Mouse (Mus musculus): ENCODE measurements around the gene Rnf181. TPM values are rescaled to one million over a fixed set of nuclear protein-coding genes. Genes with fewer than 3 reads are reported as not detected.

The Rnf181 gene
- polyA plus RNA-seq, 1 experiment from 2014 or later = 106 TPM

GRCm38 (mm10) chr6:72370091-72370490 lies 3.3 kb upstream of the Rnf181 start:
- ATAC-seq (ENCODE audit: low FRiP score) (no peak), DNase-seq (ENCODE audit: low spot score) (no peak)
- Histone ChIP-seq H3K4me1 (replicated peaks; ENCODE audit: control insufficient read depth, insufficient read depth, low read length) (no peaks in the 10 kb centered on the region), H3K9ac (ENCODE audit: low read depth, low read length) (no peak overlapping the region), H3K27me3 (ENCODE audit: control insufficient read depth, insufficient read depth, low read length) (no peaks in the 10 kb centered on the region), H3K4me3 (ENCODE audit: low read depth, low read length) (no peak overlapping the region), H3K9me3 (ENCODE audit: control insufficient read depth, low read length) (no peaks in the 10 kb centered on the region), H3K36me3 (ENCODE audit: control insufficient read depth, insufficient read depth, low read length) (no peaks in the 10 kb centered on the region), H3K27ac (ENCODE audit: low read depth, low read length) (no peak overlapping the region), H3K4me2 (replicated peaks; ENCODE audit: low read depth, low read length) (no peak overlapping the region)
- 85% methylated on average over 12 of the region's 12 CpGs for WGBS

- no peak for DNase-seq (ENCODE audit: low spot score)
- no peak overlapping the region for H3K27ac ChIP-seq (ENCODE audit: low read depth, low read length)
- 79% methylated on average over 4 of the region's 4 CpGs for WGBS
- no peak overlapping the region for H3K4me2 ChIP-seq (replicated peaks; ENCODE audit: low read depth, low read length)
- H3K27me3 ChIP-seq (ENCODE audit: control insufficient read depth, insufficient read depth, low read length) = no peaks in the 10 kb centered on the region
- H3K9me3 ChIP-seq (ENCODE audit: control insufficient read depth, low read length) = no peaks in the 10 kb centered on the region
- no peak overlapping the region for H3K9ac ChIP-seq (ENCODE audit: low read depth, low read length)
- H3K4me1 ChIP-seq (replicated peaks; ENCODE audit: control insufficient read depth, insufficient read depth, low read length) = no peaks in the 10 kb centered on the region
- H3K36me3 ChIP-seq (ENCODE audit: control insufficient read depth, insufficient read depth, low read length) = no peaks in the 10 kb centered on the region
- no peak for ATAC-seq (ENCODE audit: low FRiP score)
- H3K4me3 ChIP-seq (ENCODE audit: low read depth, low read length) = no peak overlapping the region
Observed at GRCm38 (mm10) chr6:72369557-72369956, 2.8 kb upstream of the Rnf181 start.

GRCm38 (mm10) chr6:72367460-72367974 lies 761 bp upstream of the Rnf181 start:
- 90% methylated on average over 4 of the region's 4 CpGs for WGBS
- Histone ChIP-seq H3K4me2 (replicated peaks; ENCODE audit: low read depth, low read length) (no peak overlapping the region), H3K9me3 (ENCODE audit: control insufficient read depth, low read length) (no peaks in the 10 kb centered on the region), H3K27ac (ENCODE audit: low read depth, low read length) (no peak overlapping the region), H3K9ac (ENCODE audit: low read depth, low read length) (no peak overlapping the region), H3K36me3 (ENCODE audit: control insufficient read depth, insufficient read depth, low read length) (no peaks in the 10 kb centered on the region), H3K4me3 (ENCODE audit: low read depth, low read length) (no peak overlapping the region), H3K4me1 (replicated peaks; ENCODE audit: control insufficient read depth, insufficient read depth, low read length) (no peaks in the 10 kb centered on the region), H3K27me3 (ENCODE audit: control insufficient read depth, insufficient read depth, low read length) (no peaks in the 10 kb centered on the region)
- ATAC-seq (ENCODE audit: low FRiP score) (no peak), DNase-seq (ENCODE audit: low spot score) (no peak)

- Histone ChIP-seq H3K4me1 (replicated peaks; ENCODE audit: control insufficient read depth, insufficient read depth, low read length) (0 out of 2 replicates have a peak, but pooled peaks cover 2% of the 10 kb centered on the region), H3K4me3 (ENCODE audit: low read depth, low read length) (no peak overlapping the region), H3K36me3 (ENCODE audit: control insufficient read depth, insufficient read depth, low read length) (no peaks in the 10 kb centered on the region), H3K4me2 (replicated peaks; ENCODE audit: low read depth, low read length) (no peak overlapping the region), H3K9ac (ENCODE audit: low read depth, low read length) (no peak overlapping the region), H3K27ac (ENCODE audit: low read depth, low read length) (no peak overlapping the region), H3K9me3 (ENCODE audit: control insufficient read depth, low read length) (no peaks in the 10 kb centered on the region), H3K27me3 (ENCODE audit: control insufficient read depth, insufficient read depth, low read length) (no peaks in the 10 kb centered on the region)
- WGBS = 67% methylated on average over 3 of the region's 3 CpGs
- ATAC-seq (ENCODE audit: low FRiP score) (no peak), DNase-seq (ENCODE audit: low spot score) (no peak)
Observed at GRCm38 (mm10) chr6:72366304-72366703, 452 bp downstream of the Rnf181 start.

GRCm38 (mm10) chr6:72364985-72365384 lies 1.8 kb downstream of the Rnf181 start:
- no peak overlapping the region for H3K4me2 ChIP-seq (replicated peaks; ENCODE audit: low read depth, low read length)
- DNase-seq (ENCODE audit: low spot score) = no peak
- H3K9ac ChIP-seq (ENCODE audit: low read depth, low read length) = no peak overlapping the region
- no peaks in the 10 kb centered on the region for H3K9me3 ChIP-seq (ENCODE audit: control insufficient read depth, low read length)
- no peaks in the 10 kb centered on the region for H3K36me3 ChIP-seq (ENCODE audit: control insufficient read depth, insufficient read depth, low read length)
- no peak overlapping the region for H3K4me3 ChIP-seq (ENCODE audit: low read depth, low read length)
- no peak overlapping the region for H3K27ac ChIP-seq (ENCODE audit: low read depth, low read length)
- 0 out of 2 replicates have a peak, but pooled peaks cover 2% of the 10 kb centered on the region for H3K4me1 ChIP-seq (replicated peaks; ENCODE audit: control insufficient read depth, insufficient read depth, low read length)
- WGBS = 68% methylated on average over 6 of the region's 6 CpGs
- no peak for ATAC-seq (ENCODE audit: low FRiP score)
- H3K27me3 ChIP-seq (ENCODE audit: control insufficient read depth, insufficient read depth, low read length) = no peaks in the 10 kb centered on the region

GRCm38 (mm10) chr6:72364009-72364408 lies 2.7 kb downstream of the Rnf181 start:
- H3K9me3 ChIP-seq (ENCODE audit: control insufficient read depth, low read length) = no peaks in the 10 kb centered on the region
- no peak overlapping the region for H3K9ac ChIP-seq (ENCODE audit: low read depth, low read length)
- 46% methylated on average over 7 of the region's 7 CpGs for WGBS
- DNase-seq (ENCODE audit: low spot score) = no peak
- no peaks in the 10 kb centered on the region for H3K27me3 ChIP-seq (ENCODE audit: control insufficient read depth, insufficient read depth, low read length)
- no peak overlapping the region for H3K4me2 ChIP-seq (replicated peaks; ENCODE audit: low read depth, low read length)
- H3K27ac ChIP-seq (ENCODE audit: low read depth, low read length) = no peak overlapping the region
- ATAC-seq (ENCODE audit: low FRiP score) = no peak
- no peaks in the 10 kb centered on the region for H3K36me3 ChIP-seq (ENCODE audit: control insufficient read depth, insufficient read depth, low read length)
- H3K4me1 ChIP-seq (replicated peaks; ENCODE audit: control insufficient read depth, insufficient read depth, low read length) = 0 out of 2 replicates have a peak, but pooled peaks cover 2% of the 10 kb centered on the region
- H3K4me3 ChIP-seq (ENCODE audit: low read depth, low read length) = no peak overlapping the region

GRCm38 (mm10) chr6:72362132-72363028 lies 4.4 kb downstream of the Rnf181 start:
- H3K4me1 ChIP-seq (replicated peaks; ENCODE audit: control insufficient read depth, insufficient read depth, low read length) = 0 out of 2 replicates have a peak, but pooled peaks cover 2% of the 10 kb centered on the region
- no peaks in the 10 kb centered on the region for H3K27me3 ChIP-seq (ENCODE audit: control insufficient read depth, insufficient read depth, low read length)
- H3K4me3 ChIP-seq (ENCODE audit: low read depth, low read length) = peak overlapping the region; percentile 83
- H3K9ac ChIP-seq (ENCODE audit: low read depth, low read length) = peak overlapping the region; percentile 71
- H3K27ac ChIP-seq (ENCODE audit: low read depth, low read length) = peak overlapping the region; percentile 39; the same call in 1 of the 2 replicates
- no peaks in the 10 kb centered on the region for H3K36me3 ChIP-seq (ENCODE audit: control insufficient read depth, insufficient read depth, low read length)
- ATAC-seq (ENCODE audit: low FRiP score) (peak; percentile 99), DNase-seq (ENCODE audit: low spot score) (peak; percentile 91)
- H3K4me2 ChIP-seq (replicated peaks; ENCODE audit: low read depth, low read length) = peak overlapping the region; percentile 84
- under 1% methylated on average over 42 of the region's 42 CpGs for WGBS
- H3K9me3 ChIP-seq (ENCODE audit: control insufficient read depth, low read length) = no peaks in the 10 kb centered on the region

- H3K4me1 ChIP-seq (replicated peaks; ENCODE audit: control insufficient read depth, insufficient read depth, low read length) = 0 out of 2 replicates have a peak, but pooled peaks cover 2% of the 10 kb centered on the region
- H3K36me3 ChIP-seq (ENCODE audit: control insufficient read depth, insufficient read depth, low read length) = no peaks in the 10 kb centered on the region
- peak overlapping the region; percentile 84 for H3K4me2 ChIP-seq (replicated peaks; ENCODE audit: low read depth, low read length)
- ATAC-seq (ENCODE audit: low FRiP score) (no peak), DNase-seq (ENCODE audit: low spot score) (no peak)
- H3K27me3 ChIP-seq (ENCODE audit: control insufficient read depth, insufficient read depth, low read length) = no peaks in the 10 kb centered on the region
- H3K9me3 ChIP-seq (ENCODE audit: control insufficient read depth, low read length) = no peaks in the 10 kb centered on the region
- WGBS = 75% methylated on average over 5 of the region's 5 CpGs
- H3K4me3 ChIP-seq (ENCODE audit: low read depth, low read length) = peak overlapping the region; percentile 83; the same call in 1 of the 2 replicates
- no peak overlapping the region for H3K9ac ChIP-seq (ENCODE audit: low read depth, low read length)
- H3K27ac ChIP-seq (ENCODE audit: low read depth, low read length) = no peak overlapping the region
Observed at GRCm38 (mm10) chr6:72361121-72361551, 5.6 kb downstream of the Rnf181 start.
